Mouse (Mus musculus) liver, embryonic 15.5 days (tissue): Measurements from ENCODE around the gene Nrsn2. TPM values are rescaled to one million over a fixed set of nuclear protein-coding genes. Genes with fewer than 3 reads are reported as not detected.

Source experiments
- ATAC-seq: fragments of 200-750 bp; cut with Nextera tagmentation; 2 replicates; pipeline ENCODE4 v1.8.0; 2017; ENCODE audit warnings: moderate number of reproducible peaks, mild to moderate bottlenecking, moderate library complexity; ENCODE audit not compliant: insufficient read depth
- H3K27ac ChIP-seq: fragments of 300-500 bp; sonication (generic); replicated peaks from 2 replicates; pipeline ENCODE4 v1.5.1; 2015; ENCODE audit warnings: mild to moderate bottlenecking, inconsistent platforms
- H3K27me3 ChIP-seq: fragments of 300-500 bp; sonication (generic); 2 replicates; pipeline ENCODE4 v1.6.1; 2015; ENCODE audit warnings: mild to moderate bottlenecking, inconsistent platforms
- H3K36me3 ChIP-seq: fragments of 300-500 bp; sonication (generic); replicated peaks from 2 replicates; pipeline ENCODE4 v1.6.1; 2015; ENCODE audit warnings: moderate library complexity, mild to moderate bottlenecking, inconsistent platforms
- H3K4me1 ChIP-seq: fragments of 300-500 bp; sonication (generic); replicated peaks from 2 replicates; pipeline ENCODE4 v1.6.1; 2015; ENCODE audit warnings: inconsistent platforms
- H3K4me2 ChIP-seq: fragments of 300-500 bp; sonication (generic); 2 replicates; pipeline ENCODE4 v1.6.1; 2015; ENCODE audit warnings: moderate library complexity, mild to moderate bottlenecking, inconsistent platforms
- H3K4me3 ChIP-seq: fragments of 300-500 bp; sonication (generic); replicated peaks from 2 replicates; pipeline ENCODE4 v1.5.1; 2015; ENCODE audit warnings: mild to moderate bottlenecking, inconsistent platforms
- H3K9ac ChIP-seq: fragments of 300-500 bp; sonication (generic); 2 replicates; pipeline ENCODE4 v1.6.1; 2015; ENCODE audit warnings: moderate library complexity, mild to moderate bottlenecking, inconsistent platforms
- H3K9me3 ChIP-seq: fragments of 300-500 bp; sonication (generic); replicated peaks from 2 replicates; pipeline ENCODE4 v1.6.1; 2016; ENCODE audit warnings: inconsistent platforms
- WGBS: fragments of 180-500 bp; shearing (Covaris S2); methylation state at CpG from one replicate; pipeline ENCODE4 v1.1.7; 2015; ENCODE audit warnings: mixed read lengths; ENCODE audit not compliant: insufficient replicate concordance; 5-methylcytosine and 5-hydroxymethylcytosine counted together
- polyA plus RNA-seq: library from polyadenylated mRNA; unstranded; fragments of >200 nt; fragmentation: Nextera tagmentation; extraction: Ambion mirVana; gene quantifications from 2 replicates; pipeline ENCODE4 v1.2.1, GENCODE M21; 2015

Nrsn2 gene
- polyA plus RNA-seq, 1 experiment from 2014 or later = not detected

GRCm38 (mm10) chr2:152338319-152338718 is 38.1 kb downstream of the Nrsn2 start:
- ATAC-seq = no peak
- H3K4me1 ChIP-seq = peaks cover 21% of the 10 kb centered on the region
- no peak overlapping the region for H3K27ac ChIP-seq
- no peaks in the 10 kb centered on the region for H3K9me3 ChIP-seq
- H3K4me2 ChIP-seq = no peak overlapping the region
- peaks cover 21% of the 10 kb centered on the region; the same call in 1 of the 2 replicates for H3K27me3 ChIP-seq
- WGBS = 79% methylated on average over 13 of the region's 13 CpGs
- H3K9ac ChIP-seq = no peak overlapping the region
- no peaks in the 10 kb centered on the region for H3K36me3 ChIP-seq
- no peak overlapping the region for H3K4me3 ChIP-seq

DNA sequence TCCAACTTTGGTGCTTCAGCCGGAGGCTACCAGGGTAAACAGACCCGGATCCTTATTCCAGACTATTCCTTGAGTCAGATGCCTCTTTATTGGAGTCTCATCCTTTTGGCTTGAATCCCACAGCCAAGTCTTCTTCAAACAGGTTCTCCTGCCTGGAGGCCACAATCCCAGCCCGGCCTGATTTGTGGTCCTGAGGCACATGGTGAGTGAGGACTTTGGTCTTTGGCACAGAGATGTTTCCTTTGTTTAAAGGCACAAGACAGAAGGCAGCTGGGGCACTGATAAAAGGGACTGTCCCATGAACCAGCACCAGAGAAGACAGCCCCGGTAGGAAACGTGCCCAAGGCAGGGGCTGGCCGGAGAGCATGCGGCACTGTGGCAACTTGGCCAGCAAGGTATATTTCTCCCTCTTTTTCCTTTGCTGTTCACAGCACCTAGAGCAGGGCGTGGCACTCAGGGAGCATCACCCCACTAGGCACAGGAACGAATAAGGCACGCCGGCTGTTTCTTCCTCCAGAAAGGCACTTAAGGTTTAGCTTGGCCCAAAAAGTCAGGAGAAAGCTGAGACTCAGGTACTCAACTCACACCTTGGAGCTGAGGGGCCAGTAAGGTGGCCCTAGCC is 38.7 kb downstream of the Nrsn2 start:
- no peaks in the 10 kb centered on the region for H3K36me3 ChIP-seq
- no peak overlapping the region for H3K9ac ChIP-seq
- ATAC-seq = no peak
- WGBS = 82% methylated on average over 11 of the region's 11 CpGs
- H3K9me3 ChIP-seq = no peaks in the 10 kb centered on the region
- H3K4me2 ChIP-seq = no peak overlapping the region
- peaks cover 15% of the 10 kb centered on the region; the same call in 1 of the 2 replicates for H3K27me3 ChIP-seq
- H3K27ac ChIP-seq = no peak overlapping the region
- no peak overlapping the region for H3K4me3 ChIP-seq
- H3K4me1 ChIP-seq = peaks cover 20% of the 10 kb centered on the region

DNA sequence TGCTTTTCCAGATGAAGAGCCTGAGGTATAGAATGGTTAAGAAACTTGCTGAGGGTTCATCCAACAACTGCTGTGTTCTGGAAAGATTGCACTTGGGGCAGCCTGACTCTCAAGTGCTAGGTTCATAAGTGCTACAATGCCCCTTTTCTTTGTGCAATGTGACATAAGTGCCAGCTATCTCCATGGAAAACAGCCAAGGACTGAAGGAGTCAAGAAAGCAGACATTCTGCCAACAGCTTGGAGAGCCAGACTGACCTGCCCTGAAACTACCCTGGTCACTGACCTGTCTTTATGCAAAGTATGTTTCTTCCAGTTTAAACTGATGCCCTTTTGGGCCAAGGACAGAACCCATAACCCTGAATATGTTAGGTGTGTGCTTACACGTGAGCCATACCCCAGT is 39.6 kb downstream of the Nrsn2 start:
- Histone ChIP-seq H3K9me3 (no peaks in the 10 kb centered on the region), H3K27ac (no peak overlapping the region), H3K36me3 (no peaks in the 10 kb centered on the region), H3K27me3 (peaks cover 12% of the 10 kb centered on the region; the same call in 1 of the 2 replicates), H3K4me2 (no peak overlapping the region), H3K4me3 (no peak overlapping the region), H3K4me1 (peaks cover 18% of the 10 kb centered on the region), H3K9ac (no peak overlapping the region)
- 76% methylated on average over 1 of the region's 1 CpGs for WGBS
- ATAC-seq = no peak

DNA sequence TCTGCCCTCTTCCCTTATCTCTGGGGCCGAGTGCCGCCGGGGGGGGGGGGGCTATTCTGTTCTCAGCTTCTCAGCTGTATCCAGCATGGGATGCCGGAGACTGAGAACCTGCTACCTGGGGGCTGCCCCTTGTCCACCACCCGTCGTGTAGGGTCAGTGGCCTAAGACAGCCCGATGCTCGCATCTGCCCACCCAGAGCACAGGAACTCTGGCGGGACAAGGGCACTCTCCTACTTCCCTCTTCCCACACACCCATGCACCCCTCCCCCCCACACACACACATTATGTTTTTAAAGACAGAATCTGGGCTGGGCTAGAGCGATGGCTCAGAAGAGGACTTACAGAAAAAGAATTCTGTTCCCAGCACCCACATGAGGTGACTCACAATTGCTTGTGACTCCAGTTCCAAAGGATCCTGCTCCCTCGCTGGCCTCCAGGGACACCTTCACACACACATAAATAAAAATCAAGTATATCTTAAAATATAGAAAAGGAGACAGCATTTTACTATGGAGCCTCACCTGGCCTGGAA is 41.1 kb downstream of the Nrsn2 start:
- H3K9ac ChIP-seq = no peak overlapping the region
- H3K4me1 ChIP-seq = peaks cover 31% of the 10 kb centered on the region
- no peaks in the 10 kb centered on the region for H3K9me3 ChIP-seq
- no peak overlapping the region for H3K4me2 ChIP-seq
- H3K36me3 ChIP-seq = no peaks in the 10 kb centered on the region
- ATAC-seq = no peak
- WGBS = 27% methylated on average over 11 of the region's 11 CpGs
- H3K4me3 ChIP-seq = no peak overlapping the region
- no peak overlapping the region for H3K27ac ChIP-seq
- H3K27me3 ChIP-seq = peaks cover 12% of the 10 kb centered on the region; the same call in 1 of the 2 replicates

- H3K4me1 ChIP-seq = peaks cover 48% of the 10 kb centered on the region
- H3K27me3 ChIP-seq = peaks cover 12% of the 10 kb centered on the region; the same call in 1 of the 2 replicates
- H3K36me3 ChIP-seq = peaks cover 16% of the 10 kb centered on the region
- H3K4me3 ChIP-seq = no peak overlapping the region
- no peak overlapping the region for H3K9ac ChIP-seq
- WGBS = 64% methylated on average over 4 of the region's 4 CpGs
- no peak overlapping the region for H3K4me2 ChIP-seq
- H3K9me3 ChIP-seq = no peaks in the 10 kb centered on the region
- no peak for ATAC-seq
- H3K27ac ChIP-seq = no peak overlapping the region
Observed at GRCm38 (mm10) chr2:152333345-152334006, 43.0 kb downstream of the Nrsn2 start.

GRCm38 (mm10) chr2:152332101-152332825 is 44.2 kb downstream of the Nrsn2 start, which contains the start of gene Rbck1:
Rbck1 (minus strand) TSS chr2:152332653.
- peak within 1 kb of the TSS; percentile 89 for H3K9ac ChIP-seq
- H3K27ac ChIP-seq = peak within 1 kb of the TSS; percentile 96
- H3K4me2 ChIP-seq = peak within 1 kb of the TSS; percentile 84
- ATAC-seq = peak; percentile 94
- H3K36me3 ChIP-seq = peaks cover 22% of the 10 kb centered on the region
- peaks cover 49% of the 10 kb centered on the region for H3K4me1 ChIP-seq
- peak within 1 kb of the TSS; percentile 98 for H3K4me3 ChIP-seq
- H3K9me3 ChIP-seq = no peaks in the 10 kb centered on the region
- WGBS = under 1% methylated on average over 54 of the region's 54 CpGs
- H3K27me3 ChIP-seq = peaks cover 8% of the 10 kb centered on the region; the same call in 1 of the 2 replicates

DNA sequence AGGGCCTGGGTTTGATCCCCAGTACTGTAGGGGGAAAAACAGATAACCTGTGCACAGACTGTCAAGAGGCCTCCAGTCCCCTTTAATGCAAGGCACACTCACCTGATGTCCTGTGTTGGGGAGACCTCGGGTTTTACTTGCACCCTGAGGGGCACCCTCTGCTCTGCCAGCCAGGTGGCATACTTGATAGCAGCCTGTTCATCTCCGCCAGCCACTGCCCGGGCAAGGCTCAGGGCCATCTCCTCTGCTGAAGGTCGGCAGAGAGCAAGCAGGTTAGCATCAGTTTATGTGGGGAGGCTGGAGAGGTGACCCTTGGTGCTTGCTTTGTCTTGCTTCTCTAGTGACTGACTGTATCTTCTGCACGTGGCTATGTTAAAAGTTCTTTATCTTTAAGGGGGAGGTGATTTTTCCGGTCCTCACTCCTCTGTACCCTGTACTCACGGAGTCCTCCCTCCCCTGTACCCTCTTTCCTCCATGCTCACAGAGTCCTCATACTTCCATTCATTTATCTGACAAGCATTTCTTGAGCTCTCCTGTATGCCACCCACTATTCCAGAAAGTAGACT is 45.5 kb downstream of the Nrsn2 start:
- H3K27me3 ChIP-seq = peaks cover 4% of the 10 kb centered on the region; the same call in 1 of the 2 replicates
- H3K4me1 ChIP-seq = peaks cover 49% of the 10 kb centered on the region
- peak overlapping the region; percentile 98 for H3K4me3 ChIP-seq
- no peaks in the 10 kb centered on the region for H3K9me3 ChIP-seq
- peak overlapping the region; percentile 96 for H3K27ac ChIP-seq
- 12% methylated on average over 7 of the region's 7 CpGs for WGBS
- peaks cover 36% of the 10 kb centered on the region for H3K36me3 ChIP-seq
- peak overlapping the region; percentile 89 for H3K9ac ChIP-seq
- peak overlapping the region; percentile 84 for H3K4me2 ChIP-seq
- ATAC-seq = no peak

DNA sequence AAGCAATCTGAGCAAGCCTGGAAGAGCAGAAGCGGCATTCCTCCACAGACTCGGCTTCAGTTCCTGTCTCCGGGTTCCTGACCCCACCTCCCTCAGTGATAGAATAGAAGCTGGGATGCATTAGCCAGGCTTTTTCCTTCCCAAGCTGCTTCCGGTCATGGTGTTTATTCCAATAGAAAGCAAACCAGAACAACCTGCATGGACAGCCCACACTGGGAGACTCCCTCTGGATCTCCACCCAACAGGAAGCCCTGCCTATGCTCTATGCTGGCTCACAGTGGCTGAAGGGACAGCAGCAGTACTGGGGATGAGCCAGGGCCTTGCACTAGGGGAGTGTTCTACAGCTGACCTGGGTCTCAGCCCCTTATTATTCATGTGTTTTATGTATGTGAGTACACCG is 48.5 kb downstream of the Nrsn2 start:
- Histone ChIP-seq H3K36me3 (peaks cover 65% of the 10 kb centered on the region), H3K4me1 (peaks cover 35% of the 10 kb centered on the region), H3K27me3 (no peaks in the 10 kb centered on the region), H3K9ac (no peak overlapping the region), H3K4me2 (no peak overlapping the region), H3K9me3 (no peaks in the 10 kb centered on the region), H3K4me3 (no peak overlapping the region), H3K27ac (no peak overlapping the region)
- ATAC-seq = no peak
- WGBS = 68% methylated on average over 5 of the region's 5 CpGs

DNA sequence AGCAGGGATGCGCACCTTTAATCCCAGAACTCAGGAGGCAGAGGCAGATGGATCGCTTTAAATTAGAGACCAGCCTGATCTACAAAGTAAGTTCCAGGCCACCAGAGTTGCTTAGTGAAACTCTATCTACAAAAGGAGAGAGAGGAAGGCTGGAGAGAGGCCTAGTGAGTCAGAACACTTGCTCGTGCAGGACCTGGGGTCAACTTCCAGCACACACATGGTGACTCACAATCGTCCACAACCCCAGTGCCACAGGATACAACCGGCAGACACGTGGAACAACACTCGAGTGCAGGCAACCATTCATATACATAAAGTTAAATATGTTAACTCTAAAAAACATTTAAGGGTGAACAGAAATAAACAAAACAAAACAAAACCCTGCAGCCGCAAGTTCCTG is 49.8 kb downstream of the Nrsn2 start:
- Histone ChIP-seq H3K9me3 (no peaks in the 10 kb centered on the region), H3K27me3 (no peaks in the 10 kb centered on the region), H3K4me3 (no peak overlapping the region), H3K36me3 (peaks cover 79% of the 10 kb centered on the region), H3K4me1 (peaks cover 31% of the 10 kb centered on the region), H3K4me2 (no peak overlapping the region), H3K27ac (no peak overlapping the region), H3K9ac (no peak overlapping the region)
- no peak for ATAC-seq
- WGBS = 79% methylated on average over 8 of the region's 8 CpGs

DNA sequence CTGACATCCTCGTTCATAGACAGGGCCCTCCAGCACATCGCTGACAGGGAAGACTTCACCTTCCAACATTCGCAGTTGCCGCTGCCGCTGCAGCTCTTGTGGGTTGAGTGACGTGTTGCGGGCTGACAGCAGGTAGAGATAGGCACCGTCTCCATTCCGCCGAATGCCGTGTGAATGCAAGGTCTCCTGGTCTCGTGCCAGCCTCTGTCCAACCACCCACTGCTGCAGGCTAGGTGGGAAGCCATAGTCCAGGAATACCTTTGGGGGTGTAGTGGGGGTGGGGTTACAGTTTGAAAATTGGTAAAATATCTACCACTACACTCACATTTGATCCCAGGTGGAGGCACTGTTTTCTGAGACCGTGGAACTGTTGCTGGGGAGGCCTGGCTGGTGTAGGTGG is 50.3 kb downstream of the Nrsn2 start:
- no peak for ATAC-seq
- Histone ChIP-seq H3K4me3 (no peak overlapping the region), H3K27me3 (no peaks in the 10 kb centered on the region), H3K4me1 (peaks cover 26% of the 10 kb centered on the region), H3K9me3 (no peaks in the 10 kb centered on the region), H3K27ac (no peak overlapping the region), H3K9ac (no peak overlapping the region), H3K36me3 (peaks cover 84% of the 10 kb centered on the region), H3K4me2 (no peak overlapping the region)
- WGBS = 89% methylated on average over 13 of the region's 13 CpGs

DNA sequence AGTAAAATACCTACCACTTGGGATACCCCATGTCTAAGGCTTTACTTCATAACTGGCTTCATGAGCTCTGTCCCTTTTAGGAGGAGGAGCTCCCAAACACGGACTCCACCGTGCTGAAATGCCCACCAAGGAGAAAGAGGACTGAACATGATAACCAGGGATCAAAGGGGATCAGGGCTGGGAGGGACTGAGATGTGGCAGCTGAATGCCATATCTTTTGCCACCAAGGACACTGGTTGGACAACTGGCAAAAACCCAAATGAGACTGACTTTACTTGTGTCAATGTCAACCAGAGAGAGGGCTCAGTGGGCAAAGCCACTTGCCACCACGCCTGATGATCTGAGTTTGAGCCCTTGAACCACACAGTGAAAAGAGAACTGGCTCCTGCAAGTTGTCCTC is 51.6 kb downstream of the Nrsn2 start:
- no peak overlapping the region for H3K4me3 ChIP-seq
- no peaks in the 10 kb centered on the region for H3K9me3 ChIP-seq
- H3K9ac ChIP-seq = no peak overlapping the region
- peaks cover 92% of the 10 kb centered on the region for H3K36me3 ChIP-seq
- no peak overlapping the region for H3K4me2 ChIP-seq
- H3K4me1 ChIP-seq = peaks cover 13% of the 10 kb centered on the region; the same call in 1 of the 2 replicates
- H3K27ac ChIP-seq = no peak overlapping the region
- no peak for ATAC-seq
- WGBS = 70% methylated on average over 3 of the region's 3 CpGs
- no peaks in the 10 kb centered on the region for H3K27me3 ChIP-seq
